Mouse (Mus musculus) heart, adult 9 months (tissue): ENCODE results near the gene Stxbp6.
"Not testable (repeated sequence)": the region's sequence is repeated elsewhere in the genome, so short reads cannot be mapped to it uniquely, and the experiment has no call there.

Experiments used
- DNase-seq, 2 experiments: peaks; one replicate each; pipeline ENCODE4 v3.0.0; 2022; ENCODE audit warnings: low spot score in 2 of 2

The Stxbp6 gene

GRCm38 (mm10) chr12:45074611-45075342 is at the start of gene Stxbp6:
TSS of gene Stxbp6 (minus strand) at chr12:45074709.
- DNase-seq = peak; percentile 72 to 81

DNA sequence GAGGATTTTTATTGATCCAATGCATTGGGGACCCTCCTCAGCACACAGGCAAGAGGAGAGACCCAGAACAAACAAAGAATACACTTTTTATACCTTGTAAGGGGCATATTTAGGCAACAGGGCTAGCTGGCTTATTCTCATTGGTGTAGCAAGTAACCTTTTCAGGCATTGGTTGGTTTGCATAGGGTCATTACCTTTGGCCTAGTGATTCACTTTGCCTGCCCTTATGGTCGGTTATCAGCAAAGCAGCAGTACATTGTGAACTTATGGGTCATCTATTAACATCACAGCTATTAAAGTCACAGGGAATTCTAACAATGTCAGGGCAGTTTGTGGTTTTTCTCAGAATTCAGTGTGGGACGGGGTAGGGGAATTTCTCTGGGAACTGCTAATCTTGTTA is 28.4 kb upstream of the Stxbp6 start:
- DNase-seq = not testable (repeated sequence)

DNA sequence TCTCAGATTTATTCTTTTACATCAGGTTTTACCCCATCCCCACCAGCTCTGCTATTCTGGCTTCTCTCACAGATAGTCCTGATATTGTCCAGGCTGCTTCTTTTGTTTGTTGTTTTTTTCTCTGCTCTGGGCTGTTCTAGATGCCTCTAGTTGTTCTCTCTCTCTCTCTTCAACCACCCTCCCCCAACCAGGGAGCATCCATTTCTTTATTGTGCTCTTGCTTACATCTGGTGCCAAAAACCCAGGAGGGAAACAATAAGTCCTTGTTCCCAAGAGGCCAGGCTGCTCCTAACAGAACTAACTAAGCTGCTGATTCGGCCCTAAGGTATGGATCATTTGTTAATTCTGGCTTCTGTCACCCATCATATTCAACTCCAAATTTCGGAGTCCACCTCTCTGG is 19.2 kb upstream of the Stxbp6 start:
- no peak for DNase-seq

DNA sequence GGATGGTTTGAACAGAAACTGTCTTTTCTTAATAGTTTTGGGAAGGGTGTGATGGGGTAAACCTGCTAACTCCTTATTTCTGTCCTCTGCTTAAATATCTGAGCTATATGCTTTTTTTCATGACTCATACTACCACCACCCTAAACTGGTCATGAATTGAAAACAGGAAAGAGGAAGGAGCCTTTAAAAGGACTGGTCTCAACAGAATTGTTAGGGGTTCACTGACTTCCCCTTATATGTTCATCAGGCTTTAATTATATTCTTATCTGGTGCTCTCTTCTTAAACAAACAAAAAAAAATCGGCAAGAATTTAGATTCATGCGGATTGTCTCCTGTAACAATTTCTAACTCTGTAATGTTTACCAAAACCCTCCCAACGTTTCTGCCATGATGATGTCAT is 17.9 kb upstream of the Stxbp6 start:
- no peak for DNase-seq

DNA sequence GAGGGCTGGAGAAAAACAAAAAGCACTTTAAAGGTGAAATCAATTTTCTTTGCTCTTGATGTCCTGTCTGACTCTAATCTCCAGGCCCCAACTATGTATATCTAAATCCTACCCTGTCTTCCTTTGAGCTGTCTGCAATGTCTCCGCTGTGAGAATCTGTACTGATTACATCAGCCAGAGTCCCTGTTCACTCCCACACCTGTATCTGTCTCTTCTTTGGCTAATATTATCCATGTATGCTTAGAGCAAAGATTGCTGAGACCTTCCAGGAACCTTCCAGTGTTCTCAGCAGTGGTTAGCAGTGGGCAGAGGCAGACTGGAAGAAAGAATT is 8.6 kb upstream of the Stxbp6 start:
- no peak for DNase-seq

- no peak for DNase-seq
These were observed 8.1 kb upstream of the Stxbp6 start for GRCm38 (mm10) chr12:45082379-45083144.

DNA sequence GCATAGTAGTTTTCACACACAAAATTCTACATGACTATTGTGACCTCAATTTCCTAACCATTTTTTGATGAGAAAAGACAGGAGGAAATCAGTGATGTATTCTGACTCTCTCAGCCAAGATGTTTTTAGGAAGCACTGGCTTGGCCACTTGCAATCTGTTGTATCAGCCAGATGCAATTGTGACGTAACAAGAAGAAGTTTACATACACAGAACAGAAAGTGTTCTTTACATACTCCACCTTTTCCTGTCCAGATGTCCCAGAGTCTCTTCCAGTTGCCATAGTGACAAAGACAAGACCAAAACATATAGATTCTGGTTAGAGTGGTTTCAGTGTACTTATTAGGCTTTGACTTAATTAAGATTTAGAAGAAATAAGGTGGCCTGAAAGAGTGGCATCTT is 7.1 kb upstream of the Stxbp6 start:
- DNase-seq = no peak

- no peak for DNase-seq
These were observed 6.2 kb upstream of the Stxbp6 start for GRCm38 (mm10) chr12:45080753-45081122.

- no peak for DNase-seq
These were observed 5.7 kb upstream of the Stxbp6 start for GRCm38 (mm10) chr12:45080036-45080752.

GRCm38 (mm10) chr12:45075631-45076030 is 1.1 kb upstream of the Stxbp6 start:
- no peak for DNase-seq

GRCm38 (mm10) chr12:45074042-45074601 is 387 bp downstream of the Stxbp6 start:
- DNase-seq = peak; percentile 84 to 85

- no peak for DNase-seq
These were observed 1.0 kb downstream of the Stxbp6 start for GRCm38 (mm10) chr12:45073331-45074041.

GRCm38 (mm10) chr12:45072185-45072584 is 2.3 kb downstream of the Stxbp6 start:
- peak; percentile 26 to 36 for DNase-seq

DNA sequence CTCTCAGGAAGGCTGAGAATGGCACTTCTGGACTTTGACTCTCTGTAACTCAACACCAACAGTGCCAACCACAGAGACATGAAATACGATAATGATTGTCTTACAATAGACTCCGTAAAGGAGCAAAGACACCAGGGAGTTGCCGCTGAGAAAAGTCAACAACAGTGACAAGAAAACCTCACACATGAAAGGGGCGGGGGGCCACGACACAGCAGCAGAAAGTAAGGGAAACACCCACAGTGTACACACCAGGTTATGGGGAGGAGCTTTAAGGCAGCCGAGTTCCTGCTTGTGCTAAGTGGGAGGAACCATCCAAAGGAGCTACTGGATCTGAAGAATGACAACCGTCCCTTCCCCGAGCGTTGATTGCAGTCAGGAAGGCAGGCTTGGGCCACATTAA is 4.3 kb downstream of the Stxbp6 start:
- DNase-seq = no peak

DNA sequence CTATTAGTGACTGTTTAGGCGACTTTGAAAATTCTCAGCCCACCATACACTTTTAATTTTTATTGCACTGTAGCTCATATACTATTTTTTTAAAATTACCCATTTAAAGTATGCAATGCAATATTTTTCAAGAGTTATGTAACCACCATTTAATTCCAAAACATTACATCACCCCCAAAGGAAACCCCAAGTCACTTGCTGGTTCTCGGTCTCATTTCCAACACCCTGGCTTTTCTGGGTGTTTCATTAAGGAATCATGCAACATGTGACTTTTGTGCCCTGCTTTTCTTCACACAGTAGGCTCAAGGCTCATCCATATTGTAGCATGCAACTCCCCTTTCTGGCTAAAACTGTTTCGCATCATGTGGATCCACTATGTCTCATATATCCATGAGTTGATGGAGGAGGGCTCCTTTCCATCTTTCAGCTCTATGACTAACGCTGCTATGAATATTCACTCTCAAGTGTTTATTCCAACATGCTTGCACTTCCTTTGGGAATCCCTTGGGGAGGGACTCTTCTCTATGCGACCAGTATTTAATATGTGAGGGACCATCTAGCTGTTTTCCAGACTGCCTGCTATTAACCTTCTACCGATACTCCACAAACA is 6.3 kb downstream of the Stxbp6 start:
- DNase-seq = peak; percentile 43 to 44

GRCm38 (mm10) chr12:45067686-45068085 is 6.8 kb downstream of the Stxbp6 start:
- DNase-seq = peak in 1 of 2 experiments; percentile 20

GRCm38 (mm10) chr12:45067047-45067685 is 7.3 kb downstream of the Stxbp6 start:
- peak; percentile 27 to 47 for DNase-seq

GRCm38 (mm10) chr12:45063606-45064005 is 10.9 kb downstream of the Stxbp6 start:
- DNase-seq = peak; percentile 68 to 85

DNA sequence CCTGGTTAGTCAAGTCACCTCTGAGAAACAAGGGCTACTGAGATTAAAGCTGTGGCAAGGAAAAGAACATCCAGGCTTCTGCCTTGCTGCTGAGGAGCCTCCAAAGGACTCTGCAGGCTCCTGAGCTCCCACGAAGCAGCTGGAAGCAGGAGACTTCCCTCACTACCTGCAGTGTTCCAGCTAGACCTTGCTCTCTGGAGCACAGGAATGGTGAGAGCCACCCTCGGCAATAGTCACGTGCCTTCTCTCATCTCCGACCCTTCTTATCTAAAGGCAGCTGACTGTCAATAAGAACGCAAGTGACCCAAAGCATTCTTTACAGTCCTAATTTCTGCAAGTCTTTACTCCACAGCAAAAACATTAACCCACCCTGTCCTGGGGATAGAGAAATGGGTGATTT is 13.2 kb downstream of the Stxbp6 start:
- no peak for DNase-seq

DNA sequence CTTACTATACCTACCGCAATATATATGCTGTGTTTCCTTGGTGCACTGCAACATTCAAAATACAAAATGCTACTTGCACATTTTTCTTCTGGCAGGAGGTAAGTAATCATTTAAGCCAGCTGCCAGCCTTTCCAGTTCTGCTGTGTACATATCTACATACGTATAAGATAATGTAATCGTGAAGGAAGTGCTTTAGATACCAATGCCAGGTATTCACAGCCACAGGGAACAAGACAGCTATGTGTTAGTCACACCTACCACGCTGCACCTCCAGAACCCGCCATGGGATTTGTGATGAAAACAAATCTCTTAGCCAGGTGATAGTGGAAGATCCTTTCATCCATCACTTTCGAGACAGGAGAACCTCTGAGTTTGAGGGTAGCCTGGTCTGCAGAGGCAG is 13.7 kb downstream of the Stxbp6 start:
- no peak for DNase-seq

DNA sequence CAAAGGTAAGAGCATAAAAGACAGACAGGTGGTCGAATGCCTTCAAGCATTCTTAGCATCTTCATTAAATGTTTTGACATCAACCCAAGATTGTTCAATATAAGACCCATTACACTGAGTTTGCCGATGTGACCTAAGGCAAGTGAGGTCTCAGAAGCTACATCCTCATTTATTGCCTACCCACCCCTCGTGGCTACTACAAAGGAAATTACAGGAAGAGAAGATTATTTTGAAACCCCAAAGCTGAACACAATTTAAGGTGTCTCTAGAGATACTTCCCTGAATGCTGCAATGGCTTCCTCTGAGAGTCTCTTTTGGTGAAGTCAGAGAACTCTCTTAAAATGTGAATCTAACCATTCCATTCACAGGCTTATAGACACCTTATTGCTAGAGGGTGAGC is 16.5 kb downstream of the Stxbp6 start:
- DNase-seq = no peak
